Mouse (Mus musculus): Measurements from ENCODE around the gene Tor2a.

Tor2a gene

DNA sequence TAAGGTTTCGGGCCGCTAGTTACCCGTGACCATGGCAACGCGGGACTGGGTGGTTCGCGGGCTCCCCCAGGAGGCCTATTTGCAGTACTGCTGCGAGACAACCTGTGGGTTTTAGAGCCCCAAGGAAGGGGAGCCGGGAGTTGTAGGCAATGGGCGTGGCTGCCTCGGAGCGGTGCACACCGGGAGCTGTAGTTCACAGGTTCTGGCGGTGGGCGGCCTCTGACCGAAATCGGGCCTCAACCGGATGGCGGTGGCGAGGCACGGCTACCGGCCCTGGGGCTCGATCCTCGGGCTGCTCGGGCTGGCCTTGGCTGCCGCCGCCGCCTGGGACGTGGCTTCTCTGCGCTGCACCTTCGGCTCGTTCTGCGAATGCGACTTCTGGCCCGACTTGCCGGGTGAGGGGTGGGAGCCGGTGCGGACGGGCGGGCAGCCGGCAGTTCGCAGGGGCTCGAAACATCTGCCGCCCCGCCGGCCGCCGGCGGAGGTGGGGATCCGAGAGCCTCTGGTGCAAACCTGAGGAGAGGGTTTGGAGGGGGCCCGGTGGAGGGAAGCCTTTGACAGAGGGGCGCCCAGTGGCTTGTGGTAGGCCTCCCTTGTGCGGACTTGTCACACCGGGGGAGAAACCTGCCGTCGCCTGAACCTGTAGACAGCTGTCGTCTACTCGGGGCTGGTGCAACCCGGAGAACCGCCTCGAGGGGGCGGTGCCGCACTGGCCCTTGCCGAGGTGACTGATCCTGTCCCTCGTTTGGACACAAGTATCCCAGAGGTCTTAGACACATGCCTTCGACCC is at the start of gene Tor2a:
Gene Tor2a (plus strand): TSS at position 179 of the 790 bp plus-strand sequence.
- DNase-seq = peak; percentile 96 to 98

DNA sequence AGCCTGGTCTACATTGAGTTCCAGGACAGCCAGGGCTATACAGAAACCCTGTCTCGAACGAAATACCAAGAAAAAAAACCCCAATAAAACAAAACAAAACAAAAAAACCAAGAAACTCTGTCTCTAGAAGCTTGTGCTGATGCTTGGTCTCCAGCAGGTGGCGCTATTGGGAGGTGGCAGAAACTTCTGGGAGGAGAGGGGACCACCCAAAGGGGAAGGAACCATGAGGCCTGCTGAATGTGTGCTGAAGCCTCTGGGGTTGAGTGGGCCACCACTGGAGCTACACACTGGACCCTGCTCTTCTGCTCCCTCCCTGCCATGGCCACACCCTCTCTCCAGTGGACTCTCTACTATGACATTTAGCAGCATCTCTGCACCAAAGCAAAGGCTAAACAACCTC is 48.4 kb upstream of the Tor2a start:
- DNase-seq = peak; percentile 30 to 54

DNA sequence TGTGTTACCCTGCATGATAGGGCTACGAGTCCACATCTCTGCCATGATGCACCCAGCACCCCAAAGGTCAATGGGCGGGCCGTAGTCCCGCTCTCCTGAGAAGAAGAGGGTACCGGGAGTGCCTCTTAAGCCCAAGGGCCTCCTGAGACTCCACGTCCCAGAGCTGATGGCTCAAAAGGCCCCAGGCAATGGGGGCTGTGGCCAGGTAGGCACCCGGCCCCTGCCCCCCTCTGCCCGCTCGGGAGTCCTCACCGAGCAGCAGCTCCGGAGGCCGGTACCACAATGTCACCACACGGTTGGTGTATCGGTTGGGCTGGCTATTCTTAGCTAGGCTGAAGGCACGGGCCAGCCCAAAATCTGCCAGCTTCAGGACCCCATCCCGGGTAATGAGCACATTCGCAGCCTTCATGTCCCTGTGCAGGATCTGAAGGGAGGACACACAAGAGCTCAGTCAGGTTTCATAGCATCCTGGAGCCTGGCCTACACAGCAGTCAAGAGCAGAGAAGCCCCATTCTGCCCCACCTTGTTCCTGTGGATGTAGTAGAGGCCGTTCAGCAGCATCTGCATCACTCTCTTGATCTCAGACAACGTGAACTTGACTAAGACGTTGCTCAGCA is 47.4 kb upstream of the Tor2a start:
- DNase-seq = no peak

DNA sequence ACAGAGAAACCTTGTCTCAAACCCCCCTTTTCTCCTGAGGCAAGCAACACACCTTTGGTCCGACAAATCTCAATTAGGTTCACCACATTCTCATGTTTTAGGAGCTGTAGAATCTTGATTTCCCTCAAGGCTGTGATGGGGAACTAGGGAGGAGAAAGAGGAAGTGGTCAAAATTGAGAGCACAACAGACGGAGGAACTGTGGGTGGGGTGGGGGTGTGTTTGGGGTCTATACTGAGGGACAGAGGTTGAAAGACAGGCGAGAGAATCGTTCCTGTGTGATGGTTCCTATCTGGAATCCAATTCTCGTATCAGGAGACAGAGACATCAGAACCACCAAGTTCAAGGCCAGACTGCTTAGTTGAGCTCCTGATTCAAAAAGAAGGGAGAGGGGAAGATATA is 46.6 kb upstream of the Tor2a start:
- DNase-seq = no peak

DNA sequence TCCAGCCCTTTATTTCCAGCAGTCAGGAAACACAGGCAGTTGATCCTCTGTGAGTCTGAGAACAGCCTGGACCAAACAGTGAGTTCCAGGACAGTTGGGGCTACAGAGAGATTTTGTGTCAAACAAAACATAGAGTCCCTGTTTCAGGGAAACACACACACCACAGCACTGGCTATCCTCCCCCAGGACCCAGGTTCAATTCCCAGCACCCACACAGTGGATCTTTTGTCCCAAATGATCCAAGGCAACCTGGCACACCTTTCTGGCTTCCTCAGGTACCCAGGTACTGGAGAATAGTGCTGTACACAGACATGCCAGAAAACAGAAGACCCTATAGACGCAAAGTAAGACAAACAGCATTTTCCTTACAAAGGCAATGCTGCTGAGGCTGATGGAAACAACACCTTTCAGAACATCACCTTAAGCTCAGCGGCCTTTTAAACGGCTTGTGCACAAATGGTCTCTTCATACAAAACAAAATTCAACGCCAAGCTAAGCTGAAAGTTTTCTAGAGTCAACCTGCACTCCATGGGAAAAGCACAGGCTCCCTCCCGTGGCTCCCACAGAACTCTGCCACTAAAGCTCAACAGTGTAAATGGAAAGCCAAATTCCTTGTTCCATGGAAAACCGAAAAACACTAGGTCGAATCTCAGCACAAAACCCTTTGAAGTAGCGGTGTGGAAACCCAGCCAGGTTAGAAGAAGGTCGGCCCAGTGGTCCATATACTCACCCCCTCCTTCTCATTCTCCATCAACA is 45.6 kb upstream of the Tor2a start:
- DNase-seq = no peak

DNA sequence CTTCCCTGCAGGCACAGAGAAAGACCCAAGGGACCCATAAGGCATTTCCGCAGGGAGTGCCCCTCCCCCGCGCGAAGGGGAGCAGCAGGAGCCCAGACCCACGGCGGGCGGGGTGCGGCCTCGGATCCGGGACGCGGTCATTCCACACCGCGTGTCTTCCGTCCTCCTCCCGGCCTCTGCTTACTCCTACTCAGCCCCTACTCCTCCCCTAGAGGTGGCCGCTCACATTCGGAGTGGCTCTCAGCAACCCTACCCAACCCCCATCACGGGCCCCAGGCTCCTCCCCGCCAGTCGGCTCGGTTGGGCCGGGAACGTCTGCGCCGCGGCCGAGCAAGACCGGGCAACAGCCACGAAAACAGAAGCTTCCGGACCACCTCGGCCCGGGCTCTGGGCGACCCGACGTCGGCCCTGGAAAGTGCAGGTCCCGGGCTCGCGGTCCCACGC is 44.9 kb upstream of the Tor2a start:
- peak; percentile 55 to 61 for DNase-seq

DNA sequence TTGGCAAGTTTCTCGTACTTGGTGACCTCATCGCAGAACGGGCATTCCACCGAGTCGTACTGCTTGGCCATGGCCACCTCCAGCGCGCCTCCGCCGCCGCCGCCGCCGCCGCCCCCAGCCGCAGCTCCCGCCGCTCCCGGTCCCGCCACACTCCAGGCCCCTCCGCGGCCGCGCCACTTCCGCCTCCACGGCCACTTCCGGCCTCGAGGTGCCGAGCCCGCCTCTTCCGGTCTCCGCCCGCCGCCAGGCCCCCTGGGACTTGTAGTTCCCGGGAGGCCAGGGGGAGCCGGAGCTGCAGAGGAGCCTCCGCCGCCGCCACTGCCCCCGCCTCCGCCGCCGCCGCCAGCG is 44.5 kb upstream of the Tor2a start:
- DNase-seq = peak; percentile 93 to 98

DNA sequence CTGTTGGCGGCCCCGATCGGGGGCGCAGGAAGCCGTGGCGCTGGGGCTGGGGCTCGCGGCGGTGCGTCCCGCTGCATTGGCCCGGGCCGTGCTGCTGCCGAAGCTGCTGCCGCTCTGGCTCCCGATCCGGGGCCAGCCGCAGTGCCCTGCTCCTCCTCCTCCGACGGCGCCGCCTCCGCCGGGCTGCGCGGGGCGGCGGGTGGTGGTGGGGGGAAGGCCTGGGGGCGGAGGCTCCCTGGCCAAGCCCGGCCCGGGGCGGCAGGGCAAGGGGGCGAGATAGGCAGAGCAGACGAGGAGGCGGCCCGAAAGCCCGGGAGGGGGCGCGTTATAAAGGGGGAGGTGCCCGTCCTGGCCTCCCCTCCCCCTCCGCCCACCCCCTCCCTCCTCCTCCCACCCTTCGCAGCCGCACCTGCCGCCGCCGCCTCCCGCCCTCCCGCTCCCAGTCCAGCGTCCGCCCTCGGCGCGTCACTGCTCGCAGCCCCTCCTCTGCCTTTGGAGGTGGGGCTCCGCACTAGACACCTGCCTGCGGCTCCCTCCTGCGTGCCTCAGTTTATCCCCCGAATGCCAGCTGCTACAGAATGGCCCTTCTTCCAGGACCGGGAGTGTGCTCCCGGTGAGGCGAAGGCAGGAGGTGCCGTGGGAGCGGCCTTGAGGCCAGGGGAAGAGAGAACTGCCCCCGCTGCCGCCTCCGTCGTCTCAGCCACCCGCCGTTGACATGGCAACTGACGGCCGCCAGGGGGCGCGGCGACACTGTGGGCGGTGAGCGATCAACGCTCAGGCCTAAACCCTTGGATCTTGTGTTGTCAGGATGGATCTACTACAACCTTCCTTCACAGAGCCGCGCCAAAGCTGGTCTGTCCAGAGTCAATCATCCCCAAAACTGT is 43.9 kb upstream of the Tor2a start, which contains the start of gene Cdk9:
Gene Cdk9 (minus strand): TSS at position 143 of the 884 bp plus-strand sequence.
- peak; percentile 92 to 96 for DNase-seq

DNA sequence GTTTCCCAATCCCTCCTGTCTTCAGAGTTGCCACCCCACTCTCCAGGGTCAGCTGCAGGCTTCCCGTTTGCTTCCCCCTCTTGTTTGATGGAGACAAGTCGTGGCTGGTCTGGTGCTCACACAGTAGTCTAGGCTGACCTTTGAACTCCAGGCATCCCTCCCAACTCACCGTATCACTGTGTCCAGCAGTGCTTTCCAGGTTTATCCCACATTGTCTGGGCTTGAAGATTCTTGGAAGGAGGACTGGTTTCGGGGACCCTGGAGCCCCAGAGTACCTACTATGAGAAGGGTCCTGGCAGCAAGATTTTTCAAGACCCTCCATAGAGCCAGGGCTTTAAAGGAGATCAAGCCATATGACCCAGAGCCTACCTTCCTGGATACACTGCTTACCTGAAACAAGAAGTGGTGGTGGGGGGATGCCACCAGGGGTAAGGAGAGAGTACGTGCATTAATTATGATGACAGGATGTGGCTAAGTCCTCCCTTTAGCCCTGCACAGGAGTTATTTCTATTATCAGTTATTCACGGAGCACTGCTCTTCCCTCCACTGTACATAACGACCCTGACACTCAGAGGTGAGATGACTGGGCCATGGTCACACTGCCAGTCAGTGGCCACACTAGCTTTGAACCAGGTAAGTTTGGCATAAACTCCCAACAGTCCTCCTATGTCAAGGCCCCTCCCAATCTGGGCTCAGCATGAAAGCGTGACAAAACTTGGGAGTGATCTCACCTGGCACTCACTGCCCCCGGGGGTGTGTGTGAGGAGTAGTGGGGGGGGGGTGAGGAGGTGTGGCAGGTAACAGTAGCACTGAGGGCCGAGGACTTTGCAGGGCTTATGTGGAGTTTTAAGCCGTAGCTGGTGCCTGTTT is 42.7 kb upstream of the Tor2a start:
- DNase-seq = peak; percentile 25 to 38

DNA sequence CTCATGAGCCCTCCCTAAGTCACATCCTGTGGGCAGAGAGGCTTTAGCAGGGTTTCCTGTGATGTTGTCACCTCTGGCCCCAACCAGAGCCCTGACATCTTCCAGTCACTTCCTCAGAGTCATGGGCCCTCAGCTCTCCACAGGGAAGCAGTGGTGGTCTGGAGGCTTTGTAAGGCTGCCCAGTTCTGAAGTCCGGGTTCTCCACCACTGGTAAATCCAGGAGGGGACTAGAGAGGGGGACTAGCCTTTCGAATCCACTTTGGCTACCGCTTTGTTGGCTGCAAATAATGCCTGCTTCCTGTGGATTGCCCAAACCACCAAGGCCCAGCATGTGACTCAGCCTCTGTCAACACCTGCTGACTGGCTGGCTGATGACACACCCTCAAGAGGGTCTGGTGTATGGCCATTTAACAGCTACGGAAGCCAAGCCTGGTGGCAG is 42.0 kb upstream of the Tor2a start:
- DNase-seq = no peak

DNA sequence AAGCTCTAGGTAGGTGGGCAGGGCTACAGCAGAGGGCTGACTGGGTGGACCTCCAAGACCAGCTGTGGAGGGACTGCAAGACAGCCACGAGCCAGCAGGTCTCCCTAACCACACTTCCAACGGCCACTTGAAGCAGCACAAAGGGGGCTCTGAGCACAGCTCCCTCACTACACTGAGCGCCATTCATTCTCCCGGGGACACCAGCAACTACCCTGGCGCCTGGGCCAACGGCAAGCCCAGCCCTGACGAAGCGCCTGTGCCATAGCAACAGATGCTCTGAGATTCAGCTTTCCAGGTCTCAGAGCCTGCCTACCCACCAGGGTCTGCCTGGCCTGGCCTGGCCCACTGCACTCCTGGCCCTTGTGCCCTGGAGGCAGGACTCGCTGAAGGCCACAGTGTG is 38.3 kb upstream of the Tor2a start:
- no peak for DNase-seq

DNA sequence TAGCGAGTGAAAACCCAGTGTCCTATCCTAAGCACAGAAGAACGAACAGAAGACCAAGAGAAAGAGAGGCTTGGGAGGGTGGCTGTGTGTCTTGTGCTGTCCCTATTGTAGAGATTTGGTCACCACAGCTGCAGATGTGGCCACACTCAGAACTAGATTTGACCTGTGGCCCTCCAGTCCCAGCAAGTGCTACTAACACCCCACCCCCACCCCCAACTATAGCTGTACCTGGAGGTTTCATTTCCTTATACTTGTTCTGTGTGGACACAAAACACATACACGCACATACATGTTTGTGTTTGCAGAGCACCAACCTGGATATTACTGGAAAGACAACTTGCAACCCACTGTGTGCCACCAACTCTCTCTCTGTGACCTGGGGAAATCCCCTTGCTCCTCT is 37.0 kb upstream of the Tor2a start:
- DNase-seq = no peak

DNA sequence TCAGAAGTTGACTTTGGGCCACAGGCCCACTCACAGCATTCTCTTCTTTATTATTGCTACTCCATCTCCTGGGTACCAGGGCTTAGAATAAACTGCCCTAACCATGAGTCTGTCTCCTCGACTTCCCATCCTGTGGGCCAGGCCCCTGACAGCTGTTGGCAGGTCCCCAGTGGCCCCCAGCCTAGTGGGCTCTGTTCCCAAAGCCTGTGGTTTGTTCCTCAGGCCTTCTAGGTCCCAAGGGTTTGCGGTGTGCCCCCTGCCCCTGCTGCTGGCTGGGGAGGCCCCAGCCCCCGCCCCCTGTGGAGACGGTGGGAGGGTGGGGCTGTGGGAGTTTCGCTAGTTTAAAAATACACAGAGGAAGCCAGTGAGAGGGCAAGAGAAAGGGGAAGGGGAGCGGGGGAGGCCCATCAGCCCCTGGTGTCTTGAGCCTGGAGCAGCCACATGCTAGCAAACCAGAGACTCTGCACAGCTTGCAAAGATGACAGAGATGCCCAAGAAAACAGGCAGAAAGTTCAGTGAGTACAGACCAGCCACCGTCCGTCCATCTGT is 36.3 kb upstream of the Tor2a start, which contains the start of gene Sh2d3c:
Gene Sh2d3c (plus strand): TSS at position 375 of the 549 bp plus-strand sequence.
- no peak for DNase-seq

DNA sequence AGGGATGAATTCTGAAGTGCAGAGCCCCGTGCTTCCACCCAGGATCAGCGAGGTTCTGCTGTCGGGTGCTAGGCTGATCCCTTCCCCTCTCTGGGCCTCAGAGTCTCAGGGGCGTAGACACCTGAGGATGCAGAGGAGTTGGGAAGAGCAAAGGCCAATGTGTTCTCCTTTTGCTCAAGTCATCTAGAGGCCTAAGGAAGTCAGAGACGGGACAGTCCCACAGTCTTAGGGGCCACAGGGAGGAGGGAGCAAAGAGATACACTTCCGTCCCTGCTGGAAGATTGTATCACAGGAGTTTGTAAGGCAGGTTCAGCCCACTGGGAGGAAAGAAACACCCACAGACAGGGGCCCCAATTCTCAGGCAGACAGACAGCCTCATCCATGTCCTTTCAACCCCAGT is 35.0 kb upstream of the Tor2a start:
- DNase-seq = no peak

DNA sequence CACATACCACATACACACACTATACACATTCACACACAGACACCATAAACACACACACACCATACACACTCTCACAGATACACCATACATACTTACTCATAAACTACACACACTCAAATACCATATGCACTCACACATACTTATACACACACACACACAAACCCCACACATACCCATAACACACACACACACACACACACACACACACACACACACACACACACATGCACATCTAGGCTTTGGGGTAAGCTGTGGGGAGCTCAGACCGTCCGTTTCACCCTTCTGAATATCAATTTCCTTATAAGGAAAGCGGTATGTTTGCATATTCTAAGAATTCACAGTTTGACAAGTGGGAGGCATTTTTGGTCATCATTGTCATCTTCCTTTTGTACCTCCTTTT is 34.5 kb upstream of the Tor2a start:
- no peak for DNase-seq

DNA sequence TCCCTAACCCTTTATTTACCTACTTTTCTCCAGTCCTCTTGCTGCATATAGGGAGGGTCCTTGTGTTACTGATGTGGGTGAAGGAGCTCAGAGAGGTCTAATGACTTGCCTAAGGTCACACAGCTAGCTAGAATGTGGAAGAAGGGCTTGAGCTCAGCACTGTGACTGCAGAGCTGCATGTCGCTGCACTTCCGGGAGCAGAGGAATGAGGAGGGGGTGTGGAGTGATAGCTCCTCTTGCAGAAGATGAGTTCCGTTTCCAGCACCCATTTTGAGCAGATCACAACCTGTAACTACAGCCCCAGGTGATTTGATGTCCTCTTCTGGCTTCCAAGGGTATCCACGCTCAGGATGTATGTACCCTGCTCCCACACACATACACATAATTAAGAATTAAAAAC is 32.9 kb upstream of the Tor2a start:
- DNase-seq = no peak

DNA sequence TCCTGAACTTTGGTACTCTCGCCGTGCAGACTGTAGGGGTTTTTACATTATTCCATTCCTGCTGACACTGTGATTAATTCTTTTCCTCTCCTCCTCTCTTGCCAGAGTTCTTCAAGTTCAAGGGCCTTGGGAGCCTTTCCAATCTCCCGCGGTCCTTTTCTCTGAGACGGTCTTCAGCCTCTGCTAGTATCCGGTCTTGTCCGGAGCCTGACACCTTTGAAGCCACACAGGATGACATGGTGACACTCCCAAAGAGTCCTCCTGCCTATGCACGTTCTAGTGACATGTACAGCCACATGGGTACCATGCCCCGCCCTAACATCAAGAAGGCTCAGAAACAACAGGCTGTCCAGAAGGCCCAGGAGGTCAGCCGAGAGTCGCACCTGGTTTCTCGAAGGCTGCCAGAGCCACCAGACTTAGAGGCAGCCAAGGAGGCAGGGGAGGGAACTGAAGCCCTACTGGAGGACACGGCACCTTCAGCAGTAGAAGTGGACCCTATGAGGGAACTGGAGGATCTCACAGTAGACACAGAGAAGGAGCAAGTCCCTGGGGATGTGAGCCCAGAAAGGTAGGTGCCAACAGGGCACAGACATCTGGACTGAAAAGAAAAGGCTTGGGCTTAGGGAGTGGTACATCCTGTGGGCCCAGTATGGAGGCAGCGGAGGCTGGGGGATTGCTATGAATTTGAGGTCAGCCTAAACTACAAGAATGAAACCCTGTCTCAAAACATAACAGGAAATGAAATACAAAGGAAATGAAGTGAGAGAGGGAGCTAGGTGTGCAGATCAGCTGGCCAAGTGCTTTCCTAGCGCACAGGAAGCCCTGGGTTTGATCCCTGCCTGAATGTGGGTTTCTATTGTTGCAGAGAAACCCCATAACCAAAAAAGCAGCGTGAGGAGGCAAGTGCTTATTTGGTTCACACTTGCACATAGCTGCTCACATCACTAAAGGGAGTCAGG is 31.9 kb upstream of the Tor2a start:
- no peak for DNase-seq

DNA sequence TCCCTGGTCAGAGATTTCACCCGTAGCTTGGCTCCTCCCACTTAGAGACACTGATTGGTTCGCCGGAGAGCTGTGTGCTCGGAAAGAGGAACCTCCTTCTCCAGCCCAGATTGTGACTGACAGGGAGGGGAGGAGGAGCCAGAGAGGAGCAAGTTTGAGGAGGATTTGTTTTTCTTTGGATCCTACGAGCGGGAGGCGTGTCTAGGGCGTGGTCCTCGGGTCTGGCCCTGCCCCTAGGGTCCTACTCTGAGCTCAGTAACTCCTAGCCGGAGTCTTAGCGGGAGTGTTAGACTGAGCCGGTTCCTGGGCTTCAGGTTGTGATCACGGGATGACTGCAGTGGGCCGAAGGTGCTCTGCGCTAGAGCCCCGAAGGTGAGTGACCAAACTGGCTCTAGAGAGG is 29.6 kb upstream of the Tor2a start:
- DNase-seq = peak; percentile 82 to 96

DNA sequence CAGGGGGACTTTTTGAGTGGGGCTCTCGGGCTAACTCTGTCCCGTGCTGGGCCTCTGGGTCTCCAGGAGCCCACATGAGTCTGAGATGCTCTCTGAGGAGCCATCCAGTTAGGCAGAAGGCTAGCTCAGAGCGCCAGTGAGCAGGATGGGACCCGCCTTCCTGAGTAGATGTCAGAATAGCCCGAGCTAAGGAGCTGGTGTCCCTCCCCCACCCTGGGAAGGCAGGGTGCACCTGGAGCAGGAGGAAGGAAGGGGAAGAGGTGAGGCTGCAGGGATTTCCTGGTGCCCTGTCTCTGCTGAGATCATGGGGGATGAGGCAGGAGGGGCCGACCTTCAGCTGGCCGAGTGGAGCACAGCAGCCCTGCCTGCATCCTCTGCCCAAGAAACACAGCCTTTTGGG is 28.6 kb upstream of the Tor2a start:
- DNase-seq = no peak

DNA sequence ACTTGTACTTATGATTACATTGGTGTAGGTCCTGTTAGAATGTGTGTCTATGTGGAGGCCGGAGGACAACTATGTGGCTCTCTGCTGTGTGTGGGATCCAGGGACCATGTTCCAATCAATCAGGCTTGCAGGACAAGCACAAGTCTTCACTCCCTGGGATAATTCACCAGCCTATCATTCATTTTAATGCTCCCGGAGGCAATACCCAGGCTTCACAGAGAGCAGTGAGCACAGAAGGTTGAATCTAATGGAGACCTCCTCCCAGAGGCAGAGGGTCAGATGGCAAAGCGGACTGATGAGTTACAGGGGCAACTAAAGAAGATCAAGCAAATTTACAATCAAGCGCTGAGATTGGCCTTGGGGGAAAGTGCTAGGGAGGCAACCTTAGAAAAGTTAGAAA is 27.5 kb upstream of the Tor2a start:
- no peak for DNase-seq
